Mouse (Mus musculus) heart, embryonic 14.5 days (tissue): ENCODE measurements at regions not wholly inside any gene's neighbourhood (a gene's known extent, or its start where the extent isn't known, plus 50 kb on each side); places are given as distances from the start of the nearest gene placed in this dataset.

ENCODE experiments used
- ATAC-seq: fragments of 200-750 bp; cut with Nextera tagmentation; 2 replicates; pipeline ENCODE4 v1.8.0; 2017; ENCODE audit warnings: low read depth, moderate TSS enrichment; ENCODE audit not compliant: insufficient number of reproducible peaks, insufficient read depth, low FRiP score
- H3K27ac ChIP-seq, 2 experiments: fragments of 200-500 bp in 1 of 2; fragments of 300-500 bp in 1 of 2; sonication (generic) in 1 of 2; replicated peaks in 1 of 2; 2 replicates each; pipeline ENCODE4 v1.5.1; 2012 to 2014; ENCODE audit warnings: low read depth in 2 of 2, low read length in 2 of 2, control low read depth in 1 of 2, mild to moderate bottlenecking in 1 of 2, mixed read lengths in 1 of 2; ENCODE audit not compliant: control insufficient read depth in 1 of 2, insufficient read depth in 1 of 2
- H3K27me3 ChIP-seq: fragments of 300-500 bp; sonication (generic); 2 replicates; pipeline ENCODE4 v1.6.1; 2014; ENCODE audit warnings: mild to moderate bottlenecking, low read length, control low read depth; ENCODE audit not compliant: control insufficient read depth, insufficient read depth
- H3K36me3 ChIP-seq: fragments of 300-500 bp; sonication (generic); 2 replicates; pipeline ENCODE4 v1.6.1; 2014; ENCODE audit warnings: mild to moderate bottlenecking, control low read depth, low read length, mixed read lengths; ENCODE audit not compliant: control insufficient read depth, insufficient read depth
- H3K4me1 ChIP-seq, 2 experiments: fragments of 200-500 bp in 1 of 2; fragments of 300-500 bp in 1 of 2; sonication (generic) in 1 of 2; 2 replicates each; pipeline ENCODE4 v1.6.1; 2012 to 2014; ENCODE audit warnings: low read length in 2 of 2, control low read depth in 1 of 2, mixed read lengths in 1 of 2; ENCODE audit not compliant: control insufficient read depth in 2 of 2, insufficient read depth in 2 of 2
- H3K4me2 ChIP-seq: fragments of 300-500 bp; sonication (generic); 2 replicates; pipeline ENCODE4 v1.6.1; 2014; ENCODE audit warnings: mild to moderate bottlenecking, low read length
- H3K4me3 ChIP-seq, 2 experiments: fragments of 200-500 bp in 1 of 2; fragments of 300-500 bp in 1 of 2; sonication (generic) in 1 of 2; 2 replicates each; pipeline ENCODE4 v1.5.1; 2012 to 2014; ENCODE audit warnings: low read length in 2 of 2, mild to moderate bottlenecking in 2 of 2, control low read depth in 1 of 2, low read depth in 1 of 2, moderate library complexity in 1 of 2; ENCODE audit not compliant: control insufficient read depth in 1 of 2, insufficient read depth in 1 of 2
- H3K9ac ChIP-seq: fragments of 300-500 bp; sonication (generic); 2 replicates; pipeline ENCODE4 v1.6.1; 2014; ENCODE audit warnings: mild to moderate bottlenecking, low read length
- H3K9me3 ChIP-seq: fragments of 300-500 bp; sonication (generic); 2 replicates; pipeline ENCODE4 v1.6.1; 2016; ENCODE audit warnings: low read length, control low read depth; ENCODE audit not compliant: control insufficient read depth
- WGBS: fragments of 180-500 bp; shearing (Covaris S2); extraction: QIAGEN DNeasy Blood & Tissue Kit; methylation state at CpG from one replicate; pipeline ENCODE4 v1.1.7; 2014; 5-methylcytosine and 5-hydroxymethylcytosine counted together

DNA sequence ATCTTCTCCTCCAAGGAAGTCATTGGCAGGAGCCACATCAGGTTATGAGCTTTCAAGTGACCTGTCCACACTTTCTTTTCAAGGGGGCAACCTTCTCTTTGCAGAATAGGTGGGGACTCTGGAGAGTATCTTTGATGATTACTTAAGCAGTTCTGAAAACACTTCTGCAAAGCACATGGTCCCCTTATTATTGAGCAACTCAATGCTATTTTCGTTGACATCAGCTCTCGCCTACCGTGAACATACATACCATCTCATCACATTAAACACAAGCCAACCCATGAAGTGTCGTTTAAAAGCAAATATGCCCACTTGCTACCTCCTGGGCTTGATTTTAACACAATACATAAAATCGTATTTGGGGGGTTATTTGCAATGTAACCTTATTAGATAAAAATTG lies 141.8 kb downstream of the Maf start:
- WGBS: 68% methylated on average over 5 of the region's 5 CpGs
- ATAC-seq: no peak

DNA sequence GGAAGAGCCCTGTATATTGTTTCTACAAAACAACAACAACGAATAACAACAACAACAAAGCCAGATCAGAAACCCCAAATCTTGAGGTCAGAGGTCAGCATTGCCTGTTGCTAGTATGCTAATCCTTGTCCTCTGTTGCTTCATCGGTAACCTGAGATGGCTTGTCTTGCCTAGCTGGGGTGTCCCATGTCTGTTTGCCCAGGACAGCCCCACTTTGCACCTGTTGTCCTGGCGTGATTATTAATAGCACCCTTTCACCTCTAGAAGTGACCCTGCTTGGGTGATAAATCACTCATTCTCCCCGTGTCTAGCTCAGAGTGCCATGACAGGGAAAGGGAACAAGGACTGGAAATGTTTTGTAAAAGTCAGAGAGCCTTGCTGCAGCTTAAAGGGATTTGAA lies 145.2 kb downstream of the Maf start:
- ATAC-seq: no peak
- WGBS: 24% methylated on average over 4 of the region's 4 CpGs
- no peak overlapping the region for H3K27ac ChIP-seq
- H3K4me3 ChIP-seq: no peak overlapping the region
- no peak overlapping the region for H3K4me2 ChIP-seq
- no peaks in the 10 kb centered on the region for H3K27me3 ChIP-seq
- H3K9me3 ChIP-seq: no peaks in the 10 kb centered on the region
- peaks cover 11 to 19% of the 10 kb centered on the region in 2 experiments for H3K4me1 ChIP-seq
- H3K9ac ChIP-seq: no peak overlapping the region
- no peaks in the 10 kb centered on the region for H3K36me3 ChIP-seq

More for the DNA sequence above, 141.8 kb downstream of the Maf start:
- no peak overlapping the region for H3K4me2 ChIP-seq
- no peaks in the 10 kb centered on the region for H3K9me3 ChIP-seq
- no peak overlapping the region for H3K27ac ChIP-seq
- no peak overlapping the region for H3K4me3 ChIP-seq
- H3K9ac ChIP-seq: no peak overlapping the region
- no peaks in the 10 kb centered on the region for H3K27me3 ChIP-seq
- H3K36me3 ChIP-seq: no peaks in the 10 kb centered on the region
- H3K4me1 ChIP-seq: peaks cover 10 to 17% of the 10 kb centered on the region in 2 experiments

DNA sequence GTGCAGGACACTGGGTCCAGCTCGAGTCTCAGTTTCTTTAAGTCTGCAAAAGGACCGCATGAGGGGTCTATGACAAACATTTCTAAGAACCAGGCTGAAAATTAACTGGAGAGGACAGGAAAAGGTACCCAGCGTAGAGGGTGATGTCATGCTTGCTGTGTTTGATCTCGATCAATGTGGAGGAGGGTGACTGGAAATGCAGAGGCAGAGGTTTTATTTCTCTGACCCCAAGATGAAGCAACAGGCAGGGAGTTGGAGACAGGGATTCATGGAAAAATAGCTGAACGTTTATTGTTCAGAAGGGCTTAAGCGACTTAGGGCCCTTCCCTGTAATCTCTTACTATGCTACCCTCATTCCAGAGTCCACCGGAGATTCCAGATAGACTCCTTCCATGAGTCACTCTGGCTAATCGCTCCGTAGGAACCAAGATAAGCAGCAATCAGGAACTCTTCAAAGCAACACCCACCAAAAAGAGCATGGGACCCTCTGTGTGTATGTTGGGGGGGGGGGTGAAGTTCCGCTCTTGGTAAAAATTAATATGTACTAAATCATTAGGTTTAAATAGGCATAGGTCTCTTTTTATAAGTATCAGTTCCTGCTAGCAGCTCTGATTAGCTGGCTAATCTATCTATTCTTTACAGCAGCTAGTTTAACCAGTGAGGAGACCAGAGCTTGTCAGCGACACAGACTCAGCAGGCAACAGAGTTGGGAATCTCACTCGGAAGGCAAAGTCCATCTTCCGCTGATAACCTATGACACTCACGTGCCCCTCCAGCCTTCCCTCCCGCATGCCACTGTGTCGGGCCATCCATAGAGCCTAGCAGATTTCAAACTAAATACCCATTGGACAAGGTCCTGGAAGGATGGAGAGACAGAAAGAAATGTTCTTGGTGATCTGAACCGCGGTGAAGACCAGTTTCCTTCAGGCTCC lies 146.3 kb downstream of the Maf start:
- H3K4me2 ChIP-seq: peak overlapping the region; percentile 36
- WGBS: 18% methylated on average over 18 of the region's 18 CpGs
- peaks cover 11 to 19% of the 10 kb centered on the region in 2 experiments for H3K4me1 ChIP-seq
- H3K9ac ChIP-seq: no peak overlapping the region
- H3K27me3 ChIP-seq: no peaks in the 10 kb centered on the region
- H3K9me3 ChIP-seq: no peaks in the 10 kb centered on the region
- no peaks in the 10 kb centered on the region for H3K36me3 ChIP-seq
- H3K27ac ChIP-seq: no peak overlapping the region
- no peak overlapping the region for H3K4me3 ChIP-seq
- no peak for ATAC-seq

DNA sequence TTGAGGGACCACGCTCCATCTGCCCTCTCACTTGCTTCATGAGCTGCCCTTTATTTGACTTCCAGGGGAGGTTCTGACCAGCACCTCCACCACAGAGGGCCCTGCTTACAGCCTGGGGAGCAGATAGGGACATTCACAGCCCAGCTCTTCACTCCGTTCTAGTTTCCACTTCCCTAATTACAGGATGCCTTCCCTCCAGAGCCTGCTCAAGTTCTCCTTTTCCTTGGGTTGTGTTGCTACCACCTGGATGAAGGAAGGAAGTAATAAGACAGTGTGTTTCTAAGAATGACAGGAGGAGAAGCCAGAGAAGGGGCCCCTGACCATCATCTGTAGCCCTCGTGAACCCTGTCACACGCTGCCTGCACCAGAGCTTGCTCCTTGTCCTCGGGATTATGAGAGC lies 152.1 kb downstream of the Maf start:
- Histone ChIP-seq H3K4me3 (no peak overlapping the region), H3K27me3 (no peaks in the 10 kb centered on the region), H3K36me3 (no peaks in the 10 kb centered on the region), H3K4me1 (peaks cover 0 to 2% of the 10 kb centered on the region in 2 experiments; a peak in 1 of 4 replicates), H3K9me3 (no peaks in the 10 kb centered on the region), H3K4me2 (no peak overlapping the region), H3K27ac (no peak overlapping the region), H3K9ac (no peak overlapping the region)
- 64% methylated on average over 5 of the region's 5 CpGs for WGBS
- ATAC-seq: no peak

DNA sequence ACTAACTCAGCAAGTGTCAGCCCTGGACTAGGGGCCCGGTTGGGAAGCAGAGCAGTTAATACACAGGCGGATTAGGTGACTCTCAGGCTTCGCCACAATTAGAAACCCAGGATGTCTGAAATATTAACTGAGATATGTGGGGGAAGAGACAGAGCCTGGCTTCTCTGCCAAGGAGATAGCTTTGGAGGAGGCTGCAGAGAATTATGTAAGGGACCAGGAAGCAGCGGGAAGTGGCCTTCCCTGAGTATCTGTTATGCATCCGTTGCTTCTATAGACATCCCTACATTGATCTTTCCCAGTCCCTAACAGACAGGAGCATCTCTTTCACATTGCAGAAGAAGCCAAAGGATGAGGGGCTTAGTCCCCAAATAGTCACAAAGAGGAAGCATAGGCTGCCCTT lies 153.4 kb downstream of the Maf start:
- H3K4me3 ChIP-seq: no peak overlapping the region
- no peaks in the 10 kb centered on the region for H3K27me3 ChIP-seq
- H3K9ac ChIP-seq: no peak overlapping the region
- no peaks in the 10 kb centered on the region for H3K36me3 ChIP-seq
- H3K4me2 ChIP-seq: no peak overlapping the region
- no peak overlapping the region for H3K27ac ChIP-seq
- peaks cover 0 to 2% of the 10 kb centered on the region in 2 experiments; a peak in 1 of 4 replicates for H3K4me1 ChIP-seq
- no peaks in the 10 kb centered on the region for H3K9me3 ChIP-seq
- WGBS: 64% methylated on average over 5 of the region's 5 CpGs
- ATAC-seq: no peak

DNA sequence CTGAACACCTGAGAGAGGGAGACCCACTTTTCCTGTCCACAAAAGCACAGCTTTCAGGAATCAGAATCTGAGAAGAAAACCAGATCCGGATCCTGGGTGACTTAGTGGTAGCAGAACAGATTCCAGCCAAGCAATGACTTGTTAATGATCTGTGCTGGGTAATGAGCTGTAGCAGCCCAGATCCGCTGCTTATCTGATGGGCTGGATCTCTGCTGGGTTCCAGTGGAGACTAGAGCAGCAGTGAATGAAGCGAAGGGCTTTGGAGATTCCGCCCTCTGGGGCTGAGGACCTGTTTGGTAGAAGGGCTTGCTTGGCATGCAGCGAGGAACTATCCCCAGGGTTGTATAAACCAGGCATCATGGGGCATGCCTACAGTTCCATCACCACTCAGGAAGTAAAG lies 156.3 kb downstream of the Maf start:
- 61% methylated on average over 5 of the region's 5 CpGs for WGBS

DNA sequence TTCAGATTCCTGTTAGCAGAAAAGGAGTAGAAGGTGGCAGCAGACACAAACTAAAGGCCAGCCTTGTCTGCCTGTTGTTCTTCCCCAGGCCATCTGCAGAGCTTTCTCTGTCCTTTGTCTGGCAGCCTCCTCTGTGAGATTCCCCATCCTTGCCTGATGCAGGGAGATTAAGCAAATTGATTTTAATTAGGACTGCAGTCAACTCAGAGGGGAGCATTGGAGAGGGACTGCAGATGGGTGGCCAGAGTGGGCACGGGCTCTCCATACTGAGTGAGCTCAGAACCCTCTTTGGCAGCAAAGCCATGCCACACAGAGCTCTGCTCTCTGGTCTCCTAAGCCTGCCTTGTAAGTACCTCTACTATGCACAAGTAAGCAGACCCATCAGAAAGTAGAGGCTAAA lies 158.5 kb downstream of the Maf start:
- Histone ChIP-seq H3K36me3 (no peaks in the 10 kb centered on the region), H3K27me3 (no peaks in the 10 kb centered on the region), H3K9ac (no peak overlapping the region), H3K9me3 (no peaks in the 10 kb centered on the region), H3K4me1 (peaks cover 0 to 2% of the 10 kb centered on the region in 2 experiments; a peak in 1 of 4 replicates), H3K27ac (no peak overlapping the region), H3K4me2 (no peak overlapping the region), H3K4me3 (no peak overlapping the region)
- 72% methylated on average over 1 of the region's 1 CpGs for WGBS
- ATAC-seq: no peak

More for the DNA sequence above, 156.3 kb downstream of the Maf start:
- no peaks in the 10 kb centered on the region for H3K27me3 ChIP-seq
- no peak overlapping the region for H3K27ac ChIP-seq
- H3K4me2 ChIP-seq: no peak overlapping the region
- H3K9me3 ChIP-seq: no peaks in the 10 kb centered on the region
- no peak overlapping the region for H3K9ac ChIP-seq
- H3K4me3 ChIP-seq: no peak overlapping the region
- H3K4me1 ChIP-seq: peaks cover 0 to 2% of the 10 kb centered on the region in 2 experiments; a peak in 1 of 4 replicates
- ATAC-seq: no peak
- H3K36me3 ChIP-seq: no peaks in the 10 kb centered on the region
